Mouse (Mus musculus) adrenal gland, postnatal 10 days (tissue): Measurements from ENCODE around the gene Ubl4a. TPM values are rescaled to one million over a fixed set of nuclear protein-coding genes. Genes with fewer than 3 reads are reported as not detected.
A peak's percentile ranks its signal among the peaks of the same experiment; 100 is the strongest.
"Not testable (repeated sequence)": the region's sequence is repeated elsewhere in the genome, so short reads cannot be mapped to it uniquely, and the experiment has no call there.

Experiments
- DNase-seq: peaks from one replicate; pipeline ENCODE4 v3.0.0; 2021; ENCODE audit warnings: mixed read lengths
- long read RNA-seq, 2 experiments: library from polyadenylated mRNA; stranded (forward); transcript quantifications; one replicate each; pipeline ENCODE4 v2.0.0; 2021
- total RNA-seq, 2 experiments: library from RNA; stranded (reverse); gene quantifications; 2 replicates each; pipeline ENCODE4 v1.2.3; 2021

The Ubl4a gene
- 10 to 100 TPM; 43.6 to 46.0 TPM for total RNA-seq
- long read RNA-seq, experiment 1, transcript Ubl4a-206 (4 exons, 2,442 nt): major isoform, 86 of 108 reads
- long read RNA-seq, experiment 1, partial matches to known transcripts: 4 of 108 reads
- long read RNA-seq, experiment 1, other reads (novel, unspliced or antisense): 16 of 108 reads
- long read RNA-seq, experiment 2, transcript Ubl4a-206 (4 exons, 2,442 nt): major isoform, 72 of 79 reads
- long read RNA-seq, experiment 2, partial matches to known transcripts: 0 of 79 reads
- long read RNA-seq, experiment 2, other reads (novel, unspliced or antisense): 6 of 79 reads

- peak; percentile 90 for DNase-seq
Measured at GRCm38 (mm10) chrX:74372888-74373549, at the start of gene Ubl4a, which contains the start of gene Slc10a3. Ubl4a (minus strand) TSS chrX:74373218. Slc10a3 (minus strand) TSS chrX:74373349.

- DNase-seq: peak; percentile 73
Measured at GRCm38 (mm10) chrX:74413377-74413776, 40.4 kb upstream of the Ubl4a start.

- DNase-seq: no peak
Measured at GRCm38 (mm10) chrX:74408340-74408739, 35.3 kb upstream of the Ubl4a start.

GRCm38 (mm10) chrX:74400136-74400535, 27.1 kb upstream of the Ubl4a start:
- no peak for DNase-seq

GRCm38 (mm10) chrX:74392535-74393443, 19.8 kb upstream of the Ubl4a start, which contains the start of the genes Fam3a and Ikbkg:
Fam3a (minus strand) TSS chrX:74393272.
Ikbkg (plus strand) TSS chrX:74393290.
- DNase-seq: peak; percentile 86

- DNase-seq: no peak
Measured at GRCm38 (mm10) chrX:74388153-74388552, 15.1 kb upstream of the Ubl4a start.

- DNase-seq: no peak
Measured at GRCm38 (mm10) chrX:74384451-74384850, 11.4 kb upstream of the Ubl4a start.

- peak; percentile 85 for DNase-seq
Measured at GRCm38 (mm10) chrX:74368209-74368909, 4.7 kb downstream of the Ubl4a start.

GRCm38 (mm10) chrX:74367512-74367911, 5.5 kb downstream of the Ubl4a start:
- no peak for DNase-seq

GRCm38 (mm10) chrX:74359171-74359570, 13.8 kb downstream of the Ubl4a start:
- DNase-seq: no peak

- DNase-seq: not testable (repeated sequence)
Measured at GRCm38 (mm10) chrX:74357069-74357468, 15.9 kb downstream of the Ubl4a start.

GRCm38 (mm10) chrX:74353467-74353770, 19.6 kb downstream of the Ubl4a start, which contains the start of gene Lage3:
Lage3 (minus strand) TSS chrX:74353618.
- DNase-seq: peak; percentile 85

GRCm38 (mm10) chrX:74352645-74353466, 20.2 kb downstream of the Ubl4a start:
- DNase-seq: no peak

GRCm38 (mm10) chrX:74330166-74330930, 42.7 kb downstream of the Ubl4a start:
- no peak for DNase-seq

GRCm38 (mm10) chrX:74329215-74329671, 43.8 kb downstream of the Ubl4a start:
- no peak for DNase-seq

- DNase-seq: peak; percentile 83
Measured at GRCm38 (mm10) chrX:74328725-74329161, 44.3 kb downstream of the Ubl4a start, which contains the start of gene Plxna3. Plxna3 (plus strand) TSS chrX:74329066.
